Comparison of ENCODE assay signal across 9 mouse cellular contexts in genomic region chr2:119408278-119408677, GRCm38 (mm10). TPM values are rescaled to one million over a fixed set of nuclear protein-coding genes. Genes with fewer than 3 reads are reported as not detected.
A peak's percentile ranks its signal among the peaks of the same experiment; 100 is the strongest.
DNase-seq lines count a peak whose midpoint lies in the region; ATAC-seq and TF ChIP-seq lines count a peak whose summit lies in the region.
"Had no signal": no experiment of that assay in that cellular context is flagged by ENCODE, and none has a peak within 500 bp of the region (broad histone marks: within the 10 kb centered on the region; RNA-seq: fewer than 3 reads in every experiment).

No protein-coding gene starts in this region.

- intact Hi-C loops in heart, adult 2 months (cut with DNase I): no loop called here

- no peak overlapping the region for H3K4me3 ChIP-seq in hindbrain, embryonic 15.5 days
- no peak overlapping the region for H3K4me3 ChIP-seq in hindbrain, embryonic 14.5 days (replicated peaks; ENCODE audit: low read length)
- no peak overlapping the region for H3K4me3 ChIP-seq in heart, adult 2 months
- H3K4me3 ChIP-seq in midbrain, embryonic 15.5 days: no peak overlapping the region

- TF ChIP-seq EP300 in heart, adult 2 months (IDR thresholded peaks at IDR 0.05; ENCODE audit: insufficient read depth, low read depth, low read length): 0 out of 2 replicates have a peak, but pooled peaks have one; percentile 33

- H3K27ac ChIP-seq in hindbrain, embryonic 15.5 days (replicated peaks): peak overlapping the region; percentile 69
- no peak overlapping the region for H3K27ac ChIP-seq in hindbrain, embryonic 14.5 days
- H3K27ac ChIP-seq in heart, adult 2 months: peak overlapping the region; percentile 75
- H3K27ac ChIP-seq in midbrain, embryonic 15.5 days: peak overlapping the region; percentile 28; the same call in 1 of the 2 replicates

- no peak for TF ChIP-seq POLR2A in heart, adult 2 months (IDR thresholded peaks at IDR 0.05; ENCODE audit: insufficient read depth, low read depth, low read length)

- no peak for TF ChIP-seq CTCF in heart, adult 2 months (IDR thresholded peaks at IDR 0.05)

- H3K36me3 ChIP-seq in hindbrain, embryonic 15.5 days: peaks cover 43% of the 10 kb centered on the region
- H3K36me3 ChIP-seq in hindbrain, embryonic 14.5 days (replicated peaks; ENCODE audit: control insufficient read depth, insufficient read depth): peaks cover 66% of the 10 kb centered on the region
- H3K36me3 ChIP-seq in heart, adult 2 months (ENCODE audit: control insufficient read depth, insufficient read depth, low read length): peaks cover 34% of the 10 kb centered on the region
- peaks cover 14% of the 10 kb centered on the region; the same call in 1 of the 2 replicates for H3K36me3 ChIP-seq in midbrain, embryonic 15.5 days (replicated peaks)

- H3K27me3 ChIP-seq in hindbrain, embryonic 15.5 days: no peaks in the 10 kb centered on the region
- no peaks in the 10 kb centered on the region for H3K27me3 ChIP-seq in hindbrain, embryonic 14.5 days (ENCODE audit: control insufficient read depth, insufficient read depth, low read length)
- no peaks in the 10 kb centered on the region for H3K27me3 ChIP-seq in heart, adult 2 months (ENCODE audit: control insufficient read depth, insufficient read depth, low read length)
- no peaks in the 10 kb centered on the region for H3K27me3 ChIP-seq in midbrain, embryonic 15.5 days (replicated peaks)

- no peak overlapping the region for H3K9ac ChIP-seq in hindbrain, embryonic 15.5 days
- H3K9ac ChIP-seq in hindbrain, embryonic 14.5 days: no peak overlapping the region
- H3K9ac ChIP-seq in heart, adult 2 months (ENCODE audit: low read depth, low read length): no peak overlapping the region
- no peak overlapping the region for H3K9ac ChIP-seq in midbrain, embryonic 15.5 days

- 62% methylated on average over 8 of the region's 8 CpGs for WGBS in hindbrain, embryonic 15.5 days
- 69% methylated on average over 8 of the region's 8 CpGs for WGBS in hindbrain, embryonic 14.5 days
- 30% methylated on average over 8 of the region's 8 CpGs for WGBS in heart, adult 2 months
- WGBS in midbrain, embryonic 15.5 days: 73% methylated on average over 8 of the region's 8 CpGs

- H3K9me3 ChIP-seq in hindbrain, embryonic 15.5 days: no peaks in the 10 kb centered on the region
- no peaks in the 10 kb centered on the region for H3K9me3 ChIP-seq in hindbrain, embryonic 14.5 days (ENCODE audit: control insufficient read depth, low read length)
- H3K9me3 ChIP-seq in midbrain, embryonic 15.5 days: no peaks in the 10 kb centered on the region
- H3K9me3 ChIP-seq: G1E had no signal

- H3K4me2 ChIP-seq in hindbrain, embryonic 15.5 days: no peak overlapping the region
- no peak overlapping the region for H3K4me2 ChIP-seq in hindbrain, embryonic 14.5 days (replicated peaks)
- H3K4me2 ChIP-seq in midbrain, embryonic 15.5 days: no peak overlapping the region

- 0 out of 2 replicates have a peak, but pooled peaks cover 4% of the 10 kb centered on the region for H3K4me1 ChIP-seq in hindbrain, embryonic 15.5 days (replicated peaks)
- H3K4me1 ChIP-seq in hindbrain, embryonic 14.5 days (replicated peaks; ENCODE audit: control insufficient read depth, insufficient read depth, low read length): no peaks in the 10 kb centered on the region
- peaks cover 4% of the 10 kb centered on the region for H3K4me1 ChIP-seq in heart, adult 2 months (ENCODE audit: control insufficient read depth, insufficient read depth, low read length)
- no peaks in the 10 kb centered on the region for H3K4me1 ChIP-seq in midbrain, embryonic 15.5 days

- H3K79me2 ChIP-seq in heart, adult 2 months (replicated peaks; ENCODE audit: control insufficient read depth, insufficient read depth, low read length): no peaks in the 10 kb centered on the region

- no peak for DNase-seq in hindbrain, embryonic 14.5 days (ENCODE audit: low spot score)
- DNase-seq in heart, adult 2 months: peak; percentile 35 to 49
- DNase-seq in kidney, adult 9 months: peak; percentile 49
- DNase-seq in embryo, embryonic 10 days (ENCODE audit: low spot score): no peak
- no peak for DNase-seq in right cerebral cortex, postnatal 25 days
- DNase-seq in cerebellum, adult 9-10 months: no peak

- peak; percentile 61; the same call in 1 of the 2 replicates for ATAC-seq in hindbrain, embryonic 15.5 days (ENCODE audit: low FRiP score, low read depth)
- ATAC-seq in hindbrain, embryonic 14.5 days (ENCODE audit: low FRiP score): no peak; the same call in 1 of the 2 replicates
- no peak for ATAC-seq in midbrain, embryonic 15.5 days (replicated peaks)

RNA-seq across cellular contexts. Expression of gene Chac1, which starts 57.2 kb away (rescaled TPM):
- 10.7 and 11.6 TPM in 2 replicates for polyA plus RNA-seq in hindbrain, embryonic 15.5 days (2015; fragmentation: Nextera tagmentation; extraction: Ambion mirVana)
- polyA plus RNA-seq in hindbrain, embryonic 14.5 days (2014; fragmentation: Nextera tagmentation; extraction: Ambion mirVana): 8.8 and 10.3 TPM in 2 replicates
- total RNA-seq in heart, adult 2 months (2021): 10 to 100 TPM in 1 of 2 experiments, 1 to 10 TPM in 1; 5.6 to 13.7 TPM
- 6.2 and 8.1 TPM in 2 replicates for polyA plus RNA-seq in heart, adult 2 months (2012; rRNA removed)
- polyA plus RNA-seq in midbrain, embryonic 15.5 days (2015; fragmentation: Nextera tagmentation; extraction: Ambion mirVana): 8.1 and 9.0 TPM in 2 replicates
- total RNA-seq: G1E had no signal
- polyA plus RNA-seq: G1E had no signal

Comparison
In these comparisons a context has a peak if more than half of its experiments do, and no peak if none do; other contexts are left out.
1. DNase-seq: peak in heart, adult 2 months (2 of 2) and kidney, adult 9 months (single experiment); none in hindbrain, embryonic 14.5 days (single experiment), embryo, embryonic 10 days (single experiment), right cerebral cortex, postnatal 25 days (single experiment) and cerebellum, adult 9-10 months (single experiment).